Mouse (Mus musculus) thymus, adult 2 months (tissue): ENCODE measurements at regions not wholly inside any gene's neighbourhood (a gene's known extent, or its start where the extent isn't known, plus 50 kb on each side); places are given as distances from the start of the nearest gene placed in this dataset.

Experiments
- DNase-seq: peaks from one replicate; pipeline ENCODE4 v3.0.0; 2021
- H3K27ac ChIP-seq: fragments of 200-500 bp; 2 replicates; pipeline ENCODE4 v1.5.1; 2012; ENCODE audit warnings: low read length, control low read depth; ENCODE audit not compliant: control insufficient read depth, insufficient read depth
- H3K27me3 ChIP-seq: fragments of 200-500 bp; 2 replicates; pipeline ENCODE4 v1.6.1; 2012; ENCODE audit warnings: mild to moderate bottlenecking, low read length, moderate library complexity, mixed read lengths; ENCODE audit not compliant: control insufficient read depth, insufficient read depth
- H3K36me3 ChIP-seq: fragments of 200-500 bp; 2 replicates; pipeline ENCODE4 v1.6.1; 2012; ENCODE audit warnings: mild to moderate bottlenecking, low read length, moderate library complexity; ENCODE audit not compliant: control insufficient read depth, insufficient read depth
- H3K4me1 ChIP-seq: fragments of 200-500 bp; replicated peaks from 2 replicates; pipeline ENCODE4 v1.6.1; 2012; ENCODE audit warnings: low read length; ENCODE audit not compliant: control insufficient read depth, insufficient read depth
- H3K4me3 ChIP-seq: fragments of 200-500 bp; 2 replicates; pipeline ENCODE4 v1.5.1; 2012; ENCODE audit warnings: mild to moderate bottlenecking, low read length, control low read depth, moderate library complexity; ENCODE audit not compliant: control insufficient read depth, insufficient read depth
- CTCF ChIP-seq: fragments of 200-500 bp; IDR thresholded peaks from 2 replicates; pipeline ENCODE4 v1.5.1; 2012; ENCODE audit warnings: mild to moderate bottlenecking, control low read depth, low read length, moderate library complexity, borderline replicate concordance; ENCODE audit not compliant: control insufficient read depth, poor library complexity, insufficient read depth; ENCODE audit errors: extremely low read depth
- POLR2A ChIP-seq: fragments of 200-500 bp; IDR thresholded peaks from 2 replicates; pipeline ENCODE4 v1.6.1; 2012; ENCODE audit warnings: mild to moderate bottlenecking, low read length, control low read depth, moderate library complexity; ENCODE audit not compliant: control insufficient read depth, poor library complexity, insufficient read depth; ENCODE audit errors: extremely low read depth
- WGBS: fragments of 180-500 bp; shearing (Covaris S2); methylation state at CpG from one replicate; pipeline ENCODE4 v1.1.7; 2018; 5-methylcytosine and 5-hydroxymethylcytosine counted together

GRCm38 (mm10) chr7:143951172-143951571, 50.6 kb upstream of the Shank2 start:
- TF ChIP-seq POLR2A (no peak), CTCF (no peak)
- no peaks in the 10 kb centered on the region for H3K4me1 ChIP-seq
- no peaks in the 10 kb centered on the region for H3K27me3 ChIP-seq
- no peak overlapping the region for H3K27ac ChIP-seq
- no peaks in the 10 kb centered on the region for H3K36me3 ChIP-seq
- WGBS = 27% methylated on average over 2 of the region's 2 CpGs
- peak; percentile 4 for DNase-seq
- no peak overlapping the region for H3K4me3 ChIP-seq
